Mouse (Mus musculus) liver, postnatal 0 days (tissue): ENCODE measurements around the gene Tmem91.

Experiments
- CTCF ChIP-seq: sonication (generic); IDR thresholded peaks from 2 replicates; pipeline ENCODE4 v1.5.1; 2016; ENCODE audit warnings: antibody characterized with exemption, low read depth
- EP300 ChIP-seq: IDR thresholded peaks from 2 replicates; pipeline ENCODE4 v1.6.1; 2016; ENCODE audit warnings: antibody characterized with exemption, low read depth, mild to moderate bottlenecking

- TF ChIP-seq CTCF (no peak), EP300 (no peak)
Observed at GRCm38 (mm10) chr7:25652244-25652759, 22.7 kb downstream of the Tmem91 start.
